In the genomic region with DNA sequence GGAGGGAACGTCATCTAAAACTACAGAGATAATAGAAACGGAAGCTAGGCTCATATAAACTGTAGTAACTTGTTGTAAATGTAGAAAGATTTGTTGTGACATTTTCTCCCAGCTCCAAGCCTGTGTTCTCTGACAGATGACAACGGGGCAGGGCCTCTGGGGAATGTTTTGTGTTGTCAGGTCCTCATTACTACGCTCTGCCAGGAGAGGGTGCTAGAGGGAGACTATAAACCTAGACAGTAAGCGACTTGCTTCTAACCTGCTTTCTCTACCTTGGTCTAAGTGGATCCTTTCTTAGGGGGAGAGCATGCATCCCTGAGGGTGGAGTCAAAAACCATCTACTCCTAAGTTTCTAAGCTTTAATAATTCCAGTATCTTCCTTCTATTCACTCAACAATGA, we compare ENCODE assay signal across 9 mouse cellular contexts. TPM values are rescaled to one million over a fixed set of nuclear protein-coding genes. Genes with fewer than 3 reads are reported as not detected.
DNase-seq lines count a peak whose midpoint lies in the region; ATAC-seq and TF ChIP-seq lines count a peak whose summit lies in the region.
"Had no signal": no experiment of that assay in that cellular context is flagged by ENCODE, and none has a peak within 500 bp of the region (broad histone marks: within the 10 kb centered on the region; RNA-seq: fewer than 3 reads in every experiment).

No protein-coding gene starts in this region.

- no peak for ATAC-seq in limb, embryonic 11.5 days (ENCODE audit: insufficient number of reproducible peaks, low FRiP score, low TSS enrichment, low read depth)
- ATAC-seq in heart, postnatal 0 days (ENCODE audit: insufficient read depth, low read depth), result no peak
- no peak for ATAC-seq in neural tube, embryonic 11.5 days (ENCODE audit: insufficient read depth, low FRiP score, low TSS enrichment)

- no peaks in the 10 kb centered on the region for H3K36me3 ChIP-seq in limb, embryonic 11.5 days (ENCODE audit: control insufficient read depth, insufficient read depth, low read length)
- H3K36me3 ChIP-seq in limb, embryonic 10.5 days, result no peaks in the 10 kb centered on the region
- no peaks in the 10 kb centered on the region for H3K36me3 ChIP-seq in heart, postnatal 0 days (replicated peaks; ENCODE audit: control insufficient read depth, insufficient read depth, low read length)
- no peaks in the 10 kb centered on the region for H3K36me3 ChIP-seq in neural tube, embryonic 11.5 days (ENCODE audit: control insufficient read depth, insufficient read depth, low read length)
- H3K36me3 ChIP-seq: embryonic facial prominence, embryonic 15.5 days had no signal

- no peak overlapping the region for H3K4me3 ChIP-seq in limb, embryonic 11.5 days (ENCODE audit: low read depth, low read length)
- H3K4me3 ChIP-seq in limb, embryonic 10.5 days, result no peak overlapping the region
- no peak overlapping the region for H3K4me3 ChIP-seq in heart, postnatal 0 days (ENCODE audit: low read depth, low read length)
- no peak overlapping the region for H3K4me3 ChIP-seq in neural tube, embryonic 11.5 days (ENCODE audit: low read depth, low read length)
- H3K4me3 ChIP-seq: embryonic facial prominence, embryonic 15.5 days had no signal

- H3K4me1 ChIP-seq in limb, embryonic 11.5 days (ENCODE audit: control insufficient read depth, insufficient read depth, low read length), result no peaks in the 10 kb centered on the region
- no peaks in the 10 kb centered on the region for H3K4me1 ChIP-seq in limb, embryonic 10.5 days
- no peaks in the 10 kb centered on the region for H3K4me1 ChIP-seq in heart, postnatal 0 days (ENCODE audit: control insufficient read depth, insufficient read depth)
- H3K4me1 ChIP-seq in neural tube, embryonic 11.5 days (ENCODE audit: control insufficient read depth, insufficient read depth, low read length), result no peaks in the 10 kb centered on the region
- H3K4me1 ChIP-seq: embryonic facial prominence, embryonic 15.5 days had no signal

- no peak overlapping the region for H3K9ac ChIP-seq in limb, embryonic 11.5 days (ENCODE audit: low read length)
- no peak overlapping the region for H3K9ac ChIP-seq in heart, postnatal 0 days (replicated peaks; ENCODE audit: low read depth, low read length)
- H3K9ac ChIP-seq in neural tube, embryonic 11.5 days (ENCODE audit: low read length), result no peak overlapping the region
- H3K9ac ChIP-seq: embryonic facial prominence, embryonic 15.5 days had no signal

- peak; percentile 52 for TF ChIP-seq CTCF in heart, postnatal 0 days (IDR thresholded peaks at IDR 0.05; ENCODE audit: low read depth)

- H3K4me2 ChIP-seq in limb, embryonic 11.5 days (ENCODE audit: low read depth, severe bottlenecking), result no peak overlapping the region
- H3K4me2 ChIP-seq in heart, postnatal 0 days (ENCODE audit: low read depth, low read length), result no peak overlapping the region
- H3K4me2 ChIP-seq in neural tube, embryonic 11.5 days (ENCODE audit: low read depth), result no peak overlapping the region
- H3K4me2 ChIP-seq: embryonic facial prominence, embryonic 15.5 days had no signal

- DNase-seq in limb, embryonic 11.5 days (ENCODE audit: low spot score), result peak; percentile 56
- DNase-seq in limb, embryonic 10.5 days (ENCODE audit: low spot score), result no peak
- peak; percentile 65 for DNase-seq in MEL-GATA-1-ER (ENCODE audit: extremely low read depth, low read depth)
- DNase-seq in cerebellum, adult 18-20 months, result peak; percentile 50 to 56
- peak; percentile 39 for DNase-seq in heart, postnatal 0 days (ENCODE audit: low spot score)
- peak; percentile 25 to 37 for DNase-seq in layer of hippocampus, postnatal 10 days (ENCODE audit: low spot score in 2 of 2)
- DNase-seq in neural tube, embryonic 11.5 days (ENCODE audit: low spot score), result peak; percentile 39
- peak; percentile 35 for DNase-seq in yolk sac, embryonic 10.5 days (ENCODE audit: low spot score)

- H3K27ac ChIP-seq in limb, embryonic 11.5 days (replicated peaks; ENCODE audit: low read depth, low read length), result no peak overlapping the region
- H3K27ac ChIP-seq in limb, embryonic 10.5 days, result no peak overlapping the region
- no peak overlapping the region for H3K27ac ChIP-seq in heart, postnatal 0 days (ENCODE audit: low read depth)
- no peak overlapping the region for H3K27ac ChIP-seq in neural tube, embryonic 11.5 days (ENCODE audit: low read depth, low read length)
- H3K27ac ChIP-seq: embryonic facial prominence, embryonic 15.5 days had no signal

- H3K9me3 ChIP-seq in limb, embryonic 11.5 days (ENCODE audit: control insufficient read depth, low read length), result no peaks in the 10 kb centered on the region
- no peaks in the 10 kb centered on the region for H3K9me3 ChIP-seq in limb, embryonic 10.5 days (replicated peaks)
- H3K9me3 ChIP-seq in heart, postnatal 0 days (replicated peaks; ENCODE audit: control insufficient read depth, low read length), result no peaks in the 10 kb centered on the region
- H3K9me3 ChIP-seq in neural tube, embryonic 11.5 days (ENCODE audit: control insufficient read depth, low read length), result no peaks in the 10 kb centered on the region
- H3K9me3 ChIP-seq: embryonic facial prominence, embryonic 15.5 days had no signal

- H3K27me3 ChIP-seq in limb, embryonic 11.5 days (ENCODE audit: control insufficient read depth, insufficient read depth, low read length), result no peaks in the 10 kb centered on the region
- peaks cover 8% of the 10 kb centered on the region; the same call in 1 of the 2 replicates for H3K27me3 ChIP-seq in limb, embryonic 10.5 days (ENCODE audit: low read depth, poor library complexity, severe bottlenecking)
- H3K27me3 ChIP-seq in heart, postnatal 0 days (ENCODE audit: control insufficient read depth, insufficient read depth, low read length), result no peaks in the 10 kb centered on the region
- no peaks in the 10 kb centered on the region for H3K27me3 ChIP-seq in neural tube, embryonic 11.5 days (ENCODE audit: control insufficient read depth, insufficient read depth, low read length)
- H3K27me3 ChIP-seq: embryonic facial prominence, embryonic 15.5 days had no signal

- TF ChIP-seq EP300 in heart, postnatal 0 days (IDR thresholded peaks at IDR 0.05; ENCODE audit: low read depth), result no peak

- WGBS in limb, embryonic 11.5 days, result 35% methylated on average over 5 of the region's 5 CpGs
- 33% methylated on average over 5 of the region's 5 CpGs for WGBS in limb, embryonic 10.5 days
- 25% methylated on average over 5 of the region's 5 CpGs for WGBS in heart, postnatal 0 days
- 32% methylated on average over 5 of the region's 5 CpGs for WGBS in neural tube, embryonic 11.5 days

RNA-seq across cellular contexts. Expression of a gene that starts 42.4 kb away (rescaled TPM):
- polyA plus RNA-seq in limb, embryonic 11.5 days (2014; fragmentation: Nextera tagmentation; extraction: Ambion mirVana), result 430 and 436 TPM in 2 replicates
- polyA plus RNA-seq in limb, embryonic 10.5 days (2016; fragmentation: Nextera tagmentation; extraction: Ambion mirVana), result 417 and 443 TPM in 2 replicates
- 196 and 220 TPM in 2 replicates for total RNA-seq in heart, postnatal 0 days (2014; rRNA removed; ENCODE audit: low replicate concordance)
- 316 and 331 TPM in 2 replicates for polyA plus RNA-seq in heart, postnatal 0 days (2015; fragmentation: Nextera tagmentation; extraction: Ambion mirVana)
- 100 to 1,000 TPM; 161 to 167 TPM for total RNA-seq in layer of hippocampus, postnatal 10 days (2021)
- 325 and 326 TPM in 2 replicates for polyA plus RNA-seq in neural tube, embryonic 11.5 days (2014; fragmentation: Nextera tagmentation; extraction: Ambion mirVana)
